Mouse (Mus musculus) right cerebral cortex, postnatal 14 days (tissue): ENCODE data around the gene Kcnmb2.

Source experiments
- DNase-seq: peaks from one replicate; pipeline ENCODE4 v3.0.0; 2022

Gene Kcnmb2

GRCm38 (mm10) chr3:31902504-31903330, at the start of gene Kcnmb2:
TSS of gene Kcnmb2 (plus strand) at chr3:31902507.
- no peak for DNase-seq

DNA sequence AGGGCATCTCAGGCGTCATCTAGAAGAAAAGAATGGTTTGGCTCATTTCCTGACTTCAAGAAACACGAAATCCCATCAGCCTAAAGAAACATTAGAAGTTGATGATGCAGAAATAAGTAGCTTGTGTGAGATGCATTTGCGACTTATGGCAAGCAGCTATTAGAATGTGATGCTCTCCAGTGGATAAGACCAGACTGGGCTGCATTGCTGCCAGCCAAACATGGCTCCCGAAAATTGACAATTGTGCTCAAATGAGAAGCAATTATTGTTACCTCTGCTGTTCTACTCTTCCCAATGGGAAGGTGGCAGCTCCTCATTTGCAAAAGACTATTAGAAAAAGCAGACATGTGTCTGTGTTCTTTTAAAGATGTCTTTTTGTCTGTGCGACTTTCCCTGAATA, 38.8 kb upstream of the Kcnmb2 start:
- no peak for DNase-seq

GRCm38 (mm10) chr3:31864070-31864469, 38.2 kb upstream of the Kcnmb2 start:
- DNase-seq: no peak

GRCm38 (mm10) chr3:31871461-31871860, 30.8 kb upstream of the Kcnmb2 start:
- peak; percentile 5 for DNase-seq

- DNase-seq: no peak
These were observed 19.6 kb upstream of the Kcnmb2 start for GRCm38 (mm10) chr3:31882621-31883131.

GRCm38 (mm10) chr3:31892653-31893052, 9.7 kb upstream of the Kcnmb2 start:
- no peak for DNase-seq

DNA sequence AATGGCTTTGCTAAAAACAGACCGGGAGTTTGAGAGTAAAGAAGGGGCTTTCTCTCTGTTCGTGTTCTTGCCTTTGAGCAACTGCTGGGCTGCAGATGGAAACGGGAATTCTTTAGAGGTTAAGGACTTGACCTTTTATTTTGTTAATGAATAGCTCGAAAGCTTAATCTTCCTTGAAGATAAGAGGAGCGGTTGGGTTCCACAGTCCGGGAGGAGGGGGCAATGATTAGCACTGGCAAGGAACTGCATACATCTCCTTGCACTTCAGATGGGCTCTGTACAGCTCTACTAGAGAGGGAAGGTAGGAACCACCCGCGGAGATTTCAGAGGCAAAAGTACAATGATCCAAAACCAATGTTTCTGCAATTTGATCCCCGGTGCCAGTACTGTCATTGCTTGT, 1.2 kb downstream of the Kcnmb2 start:
- DNase-seq: no peak

DNA sequence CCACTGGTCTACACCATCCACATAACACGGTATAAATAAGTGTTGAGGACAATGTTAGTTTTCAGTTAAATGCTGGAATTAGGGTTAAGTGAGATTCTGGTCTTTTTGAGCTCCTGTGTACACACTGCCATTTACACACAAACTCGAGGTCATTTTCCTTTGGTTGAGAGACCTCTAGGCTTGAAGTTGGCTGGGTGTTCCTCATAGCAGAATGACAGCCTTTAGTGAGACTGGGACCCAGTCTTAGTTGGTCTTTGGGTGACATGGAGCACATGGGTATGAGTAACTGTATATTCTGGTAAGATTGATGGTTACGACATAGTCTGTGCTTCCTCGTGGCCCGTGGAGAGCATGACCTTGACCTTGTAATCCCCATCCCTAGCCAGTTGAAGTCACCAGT, 1.8 kb downstream of the Kcnmb2 start:
- no peak for DNase-seq

- DNase-seq: no peak
These were observed 8.9 kb downstream of the Kcnmb2 start for GRCm38 (mm10) chr3:31911168-31911567.

- no peak for DNase-seq
These were observed 9.4 kb downstream of the Kcnmb2 start for GRCm38 (mm10) chr3:31911690-31912089.

DNA sequence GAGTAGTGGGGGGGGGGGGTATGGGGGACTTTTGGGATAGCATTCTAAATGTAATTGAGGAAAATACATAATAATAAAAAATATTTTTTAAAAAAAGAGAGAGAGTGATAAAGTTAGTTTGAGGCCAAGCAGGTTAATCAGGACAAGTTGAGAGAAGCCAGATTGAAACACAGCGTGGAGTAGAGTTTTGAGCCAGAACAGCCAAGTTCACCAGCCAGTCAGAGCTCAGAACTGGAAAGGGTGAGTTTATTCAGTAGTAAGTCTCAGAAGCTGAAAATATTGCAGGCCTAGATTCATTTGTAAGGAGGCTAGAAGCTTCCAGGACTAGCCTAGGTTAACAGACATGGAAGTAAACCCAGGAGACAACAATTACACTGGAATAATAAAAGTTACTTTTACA, 26.2 kb downstream of the Kcnmb2 start:
- DNase-seq: no peak

- no peak for DNase-seq
These were observed 32.4 kb downstream of the Kcnmb2 start for GRCm38 (mm10) chr3:31934704-31935103.

DNA sequence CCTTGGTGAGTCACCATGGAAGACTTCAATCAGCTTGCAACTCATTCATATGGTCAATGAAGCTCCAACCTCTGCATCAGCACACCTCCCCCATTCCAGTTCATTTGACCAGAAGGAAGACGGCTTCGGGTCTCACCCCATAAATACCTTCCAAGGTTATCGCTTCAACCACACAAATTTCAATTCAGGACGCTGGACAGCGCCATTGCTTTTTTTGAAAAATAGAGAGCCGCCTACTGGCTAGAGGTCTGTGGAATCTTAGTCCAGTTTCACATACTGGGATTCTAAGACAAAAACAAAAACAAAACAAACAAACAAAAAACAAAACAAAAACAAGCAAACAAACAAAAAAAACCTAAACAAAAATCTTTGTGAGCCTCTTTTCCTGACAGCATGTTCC, 39.2 kb downstream of the Kcnmb2 start:
- DNase-seq: no peak

GRCm38 (mm10) chr3:31954213-31954612, 51.9 kb downstream of the Kcnmb2 start:
- DNase-seq: no peak

DNA sequence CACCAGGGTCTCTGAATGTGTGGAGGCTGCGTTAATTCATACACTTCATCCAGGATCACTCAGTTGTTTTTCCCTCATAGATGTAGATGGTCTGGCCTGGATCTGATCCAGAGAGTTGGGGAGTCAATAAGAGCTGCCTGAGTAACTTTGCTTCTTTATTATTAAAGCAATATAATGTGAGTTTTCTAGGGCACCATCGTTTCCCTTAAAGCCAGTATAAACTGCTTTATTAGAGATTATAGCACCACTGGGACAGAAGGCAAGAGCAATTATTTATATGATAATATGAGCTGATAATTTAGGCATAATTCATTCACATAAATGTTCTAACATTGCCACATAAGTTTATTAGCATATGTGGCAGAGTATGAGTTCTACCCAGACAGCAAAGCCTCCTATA, 52.7 kb downstream of the Kcnmb2 start:
- no peak for DNase-seq

DNA sequence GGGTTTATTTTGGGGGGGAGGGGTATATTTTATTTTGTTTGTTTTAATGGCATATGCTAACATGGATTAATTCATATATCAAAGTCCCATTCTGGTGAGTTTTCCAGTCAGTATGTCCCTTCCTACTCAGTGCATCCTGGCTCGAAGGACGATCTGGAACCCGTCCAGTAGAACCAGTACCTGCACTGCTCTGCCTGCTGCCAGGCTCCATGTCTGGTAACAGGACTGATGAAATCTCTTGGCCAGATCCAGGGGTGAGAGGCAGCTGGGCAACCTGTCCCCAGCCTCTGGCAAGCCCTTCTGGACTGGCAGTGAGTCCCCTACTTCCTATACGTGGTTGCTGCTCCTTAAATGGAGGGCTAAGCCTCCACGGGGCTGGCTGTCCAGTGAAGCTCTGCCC, 57.5 kb downstream of the Kcnmb2 start:
- DNase-seq: no peak

DNA sequence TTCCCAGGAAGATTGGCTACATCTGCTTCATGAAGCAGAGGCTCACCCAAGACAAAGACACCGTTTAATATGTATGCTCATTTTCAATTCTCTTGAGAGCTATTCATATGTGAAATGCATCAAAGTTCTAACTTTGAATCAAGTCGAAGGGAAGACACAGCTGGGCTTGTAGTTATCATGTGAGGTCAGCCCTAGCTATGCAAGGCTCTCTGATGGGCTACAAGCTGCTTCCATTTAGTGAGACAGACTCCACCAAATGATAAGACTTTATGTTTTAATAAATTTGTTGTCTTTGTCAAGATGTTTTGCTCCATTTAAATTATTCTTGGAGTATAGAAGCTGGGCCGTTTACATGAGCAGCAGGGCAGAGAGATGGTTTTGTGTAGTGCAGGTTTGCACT, 58.9 kb downstream of the Kcnmb2 start:
- no peak for DNase-seq

DNA sequence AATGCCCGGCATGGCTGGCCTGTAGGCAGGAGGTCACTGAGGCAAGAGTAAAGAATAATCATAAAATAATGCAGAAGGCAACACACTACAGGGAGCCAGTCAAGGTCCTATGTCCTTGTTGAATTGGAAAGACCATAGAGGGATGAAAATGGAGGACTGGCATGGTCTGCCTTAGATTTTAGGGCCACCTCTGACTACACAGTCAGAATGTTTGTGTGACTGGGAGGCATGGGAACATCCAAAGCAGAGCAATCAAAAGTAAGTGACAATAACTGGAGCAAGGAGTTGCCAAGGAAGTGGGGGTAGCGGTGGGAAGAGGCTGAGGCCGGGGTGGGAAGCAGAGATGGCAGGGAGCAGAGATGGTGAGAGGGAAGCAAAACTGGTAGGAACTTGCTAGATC, 60.8 kb downstream of the Kcnmb2 start:
- DNase-seq: no peak

GRCm38 (mm10) chr3:31979661-31980060, 77.4 kb downstream of the Kcnmb2 start:
- DNase-seq: no peak

- DNase-seq: no peak
These were observed 80.1 kb downstream of the Kcnmb2 start for GRCm38 (mm10) chr3:31982444-31982843.

DNA sequence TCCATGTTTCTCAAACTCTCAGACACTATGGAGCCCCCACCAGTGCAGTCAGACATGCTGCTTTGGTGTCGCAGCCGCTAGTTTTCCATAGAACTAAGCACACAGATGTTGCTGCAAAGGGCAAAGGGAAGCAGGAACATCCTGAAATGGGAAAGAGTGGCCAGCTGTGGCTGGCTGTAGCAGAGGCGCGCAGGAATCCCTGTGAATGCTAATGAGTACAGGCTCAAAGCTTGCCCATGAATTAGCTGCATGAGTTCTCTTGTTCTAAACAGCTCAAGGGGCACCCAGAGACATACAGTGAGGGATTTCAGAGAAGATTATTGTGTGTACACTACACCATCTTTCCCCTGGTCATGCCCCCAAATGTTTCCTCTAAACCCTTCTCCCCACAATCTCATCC, 82.8 kb downstream of the Kcnmb2 start:
- no peak for DNase-seq

DNA sequence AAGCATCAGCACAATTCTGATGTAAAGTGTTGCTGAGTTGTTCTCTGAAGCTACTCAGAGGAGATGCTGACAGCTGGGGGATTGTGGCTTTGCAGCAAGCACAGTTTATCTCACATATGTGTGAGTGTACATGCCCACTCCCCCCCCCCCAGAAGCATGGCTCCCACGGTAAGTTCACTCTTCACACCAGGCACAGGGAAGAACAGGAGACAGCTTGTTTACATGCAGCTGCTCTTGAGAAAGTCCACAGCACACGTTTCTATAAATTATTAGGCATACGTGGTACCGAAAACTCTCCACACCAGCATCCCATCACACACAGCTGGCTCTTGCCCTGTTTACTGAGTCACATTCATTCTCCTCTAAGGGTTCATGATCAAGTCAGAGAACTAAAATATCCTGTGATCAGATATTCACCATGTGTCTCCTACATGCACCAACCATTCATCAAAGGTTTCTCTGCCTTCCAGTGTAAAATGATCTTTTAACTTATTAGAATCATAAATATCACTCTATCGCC, 89.3 kb downstream of the Kcnmb2 start:
- no peak for DNase-seq

DNA sequence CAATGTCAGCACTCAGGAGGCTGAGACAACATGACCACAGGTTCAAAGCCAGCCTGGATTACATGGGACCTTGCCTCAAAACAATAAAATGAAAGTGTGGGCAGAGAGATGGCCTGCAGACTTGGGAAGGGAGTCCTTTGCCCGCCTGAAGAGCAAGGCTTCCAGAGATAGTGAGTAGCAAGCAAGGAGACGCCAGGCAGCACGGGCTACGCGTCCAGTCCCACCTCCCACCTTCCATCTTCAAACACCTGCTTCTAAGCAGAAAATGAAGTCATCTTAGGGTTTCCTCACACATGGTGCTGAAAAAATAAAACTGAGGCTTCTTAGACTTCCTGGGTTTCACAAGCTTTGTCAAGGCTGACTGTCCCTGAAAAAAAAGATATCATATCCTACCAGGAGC, 109.3 kb downstream of the Kcnmb2 start:
- DNase-seq: no peak

- no peak for DNase-seq
These were observed 110.1 kb downstream of the Kcnmb2 start for GRCm38 (mm10) chr3:32012205-32012931.
